Mouse (Mus musculus) heart, postnatal 10 days (tissue): Measurements from ENCODE around the gene Havcr2. TPM values are rescaled to one million over a fixed set of nuclear protein-coding genes. Genes with fewer than 3 reads are reported as not detected.
A peak's percentile ranks its signal among the peaks of the same experiment; 100 is the strongest.
"Not testable (repeated sequence)": the region's sequence is repeated elsewhere in the genome, so short reads cannot be mapped to it uniquely, and the experiment has no call there.

Experiments
- DNase-seq, 2 experiments: peaks; one replicate each; pipeline ENCODE4 v3.0.0; 2021
- intact Hi-C: fragments of 180-260 bp; cut with DNase I; formaldehyde crosslinking; loops from one replicate; pipeline ENCODE4 v1.15.1; 2025
- total RNA-seq, 2 experiments: library from RNA; stranded (reverse); gene quantifications; 2 replicates each; pipeline ENCODE4 v1.2.3; 2021

Gene Havcr2
- total RNA-seq = under 1 TPM; 0.22 TPM

GRCm38 (mm10) chr11:46454453-46455045 is at the start of gene Havcr2:
Gene Havcr2, plus strand, starts transcription at chr11:46454935.
- DNase-seq = no peak
- intact Hi-C loops = no loop called here

- intact Hi-C loops = no loop called here
- DNase-seq = no peak
Measured at GRCm38 (mm10) chr11:46404986-46405385, 49.7 kb upstream of the Havcr2 start.

GRCm38 (mm10) chr11:46406721-46407120 is 48.0 kb upstream of the Havcr2 start:
- no peak for DNase-seq
- intact Hi-C loops = no loop called here

GRCm38 (mm10) chr11:46410018-46410563 is 44.6 kb upstream of the Havcr2 start:
- intact Hi-C loops = no loop called here
- no peak for DNase-seq

DNA sequence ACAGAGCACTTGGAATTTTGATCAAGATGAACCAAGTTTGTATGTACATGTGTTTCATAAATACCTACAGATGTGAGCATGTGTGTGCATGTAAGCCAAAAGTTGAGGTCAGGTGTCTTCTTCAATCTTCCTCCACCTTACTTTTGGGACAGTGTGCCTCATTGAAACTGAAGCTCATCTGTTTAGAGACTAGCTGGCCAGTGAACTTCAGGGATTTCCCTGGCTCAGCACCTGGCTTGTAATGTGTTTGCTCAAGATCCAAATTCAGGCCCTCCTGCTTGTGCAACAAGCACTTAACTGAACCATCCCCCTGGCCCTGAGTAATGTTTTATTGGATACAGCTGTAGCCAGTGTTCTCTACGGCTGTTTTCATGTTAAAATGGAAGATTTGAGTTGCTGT is 36.3 kb upstream of the Havcr2 start:
- intact Hi-C loops = no loop called here
- DNase-seq = no peak

GRCm38 (mm10) chr11:46418860-46419259 is 35.9 kb upstream of the Havcr2 start:
- no peak for DNase-seq
- intact Hi-C loops = no loop called here

GRCm38 (mm10) chr11:46421086-46421888 is 33.4 kb upstream of the Havcr2 start:
- DNase-seq = no peak
- intact Hi-C loops = no loop called here

GRCm38 (mm10) chr11:46428131-46428530 is 26.6 kb upstream of the Havcr2 start:
- intact Hi-C loops, DNase-seq: not testable (repeated sequence)

DNA sequence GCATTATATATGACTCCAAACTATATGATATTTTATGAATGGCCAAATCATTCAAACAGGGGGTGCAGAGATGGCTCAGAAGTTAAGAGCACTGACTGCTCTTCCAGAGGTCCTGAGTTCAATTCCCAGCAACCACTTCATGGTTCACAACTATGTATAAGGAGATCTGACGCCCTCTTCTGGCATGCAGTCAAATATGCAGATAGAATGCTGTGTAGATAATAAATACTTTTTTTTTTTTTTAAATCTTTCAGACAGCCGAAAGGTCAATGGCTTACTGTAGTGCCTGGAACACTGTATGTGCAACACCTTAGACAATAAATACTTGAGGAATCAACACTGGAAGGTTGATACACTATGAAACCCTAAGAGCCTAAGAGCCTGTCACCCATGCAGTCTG is 24.6 kb upstream of the Havcr2 start:
- intact Hi-C loops = no loop called here
- no peak for DNase-seq

GRCm38 (mm10) chr11:46431129-46431528 is 23.6 kb upstream of the Havcr2 start:
- intact Hi-C loops = loop anchor here (1.0 kb wide), 1 partner anchor 162 kb away; no protein-coding TSS in a partner anchor
- peak; percentile 74 to 87 for DNase-seq

DNA sequence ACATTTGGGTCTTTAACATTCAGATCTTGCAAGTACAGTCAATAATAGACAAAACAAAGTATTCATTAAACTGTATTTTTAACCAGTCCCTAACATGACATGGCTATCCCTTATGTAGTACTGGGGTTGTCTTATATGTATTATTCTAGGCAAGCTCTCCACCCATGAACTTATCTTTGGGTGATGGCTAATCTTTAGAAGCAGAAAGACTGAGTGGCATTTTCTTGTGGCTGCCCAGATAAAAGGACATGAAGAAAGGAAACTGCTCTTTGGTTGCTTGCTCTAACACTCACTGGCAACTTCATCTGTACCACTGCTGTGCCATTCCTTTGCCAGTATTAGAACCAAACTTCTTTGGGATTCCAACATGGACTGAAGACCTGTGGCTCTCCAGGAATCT is 19.4 kb upstream of the Havcr2 start:
- DNase-seq = no peak
- intact Hi-C loops = no loop called here

- DNase-seq = peak; percentile 96
- intact Hi-C loops = no loop called here
Measured at GRCm38 (mm10) chr11:46436760-46437458, 17.8 kb upstream of the Havcr2 start, which contains the start of gene Med7. Gene Med7, plus strand, starts transcription at chr11:46436925.

GRCm38 (mm10) chr11:46437459-46438000 is 17.2 kb upstream of the Havcr2 start:
- intact Hi-C loops = no loop called here
- DNase-seq = peak; percentile 25 to 47

DNA sequence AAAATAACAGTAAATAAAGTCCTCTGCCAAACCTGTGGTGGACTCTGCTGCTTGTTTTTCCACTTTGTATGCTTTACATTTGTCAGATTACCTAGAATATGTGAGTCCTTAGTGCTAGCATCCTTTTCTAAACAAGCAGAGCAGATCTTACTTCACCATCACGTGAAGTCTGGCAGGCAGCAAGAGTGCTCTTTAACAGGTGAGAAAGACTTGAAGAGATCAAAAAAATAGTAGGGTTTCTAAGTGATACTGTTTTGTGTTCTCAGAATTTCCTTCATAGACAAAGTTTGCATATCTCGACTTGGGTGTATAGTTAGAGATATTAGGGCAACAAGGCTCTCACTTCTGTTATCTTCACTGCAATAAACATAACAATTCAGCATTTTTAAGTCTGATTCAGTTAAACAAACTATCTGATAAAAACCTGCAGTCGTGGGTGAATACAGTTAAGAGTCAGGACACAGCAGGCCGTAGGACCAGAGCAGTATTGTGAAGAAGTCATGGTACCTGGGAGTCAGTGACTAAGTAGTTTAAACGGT is 15.7 kb upstream of the Havcr2 start:
- intact Hi-C loops = no loop called here

GRCm38 (mm10) chr11:46441774-46442173 is 13.0 kb upstream of the Havcr2 start:
- no peak for DNase-seq
- intact Hi-C loops = loop anchor here (5.0 kb wide), 1 partner anchor 191 kb away; no protein-coding TSS in a partner anchor

More for the DNA sequence above, 15.7 kb upstream of the Havcr2 start:
- DNase-seq = no peak

DNA sequence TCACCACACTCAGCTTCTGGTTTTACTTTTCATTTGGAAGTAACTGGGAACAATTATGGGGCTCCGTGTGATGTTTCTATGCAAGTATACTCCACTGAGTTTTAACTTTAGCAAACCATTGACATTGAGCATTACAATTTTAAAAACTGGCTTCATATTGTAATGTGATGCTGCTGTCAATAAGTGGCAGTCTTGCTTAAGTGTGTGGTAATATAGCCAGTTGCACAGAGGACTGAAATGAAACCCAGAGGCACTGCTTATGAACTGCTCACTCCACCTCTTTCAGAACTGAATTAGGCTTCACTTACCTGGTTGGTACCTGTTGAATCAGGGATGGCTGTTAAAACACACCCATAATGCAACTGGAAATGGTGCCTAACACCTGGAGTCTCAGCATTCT is 11.6 kb upstream of the Havcr2 start:
- intact Hi-C loops = loop anchor here (5.0 kb wide), 1 partner anchor 189 kb away; no protein-coding TSS in a partner anchor
- DNase-seq = no peak

DNA sequence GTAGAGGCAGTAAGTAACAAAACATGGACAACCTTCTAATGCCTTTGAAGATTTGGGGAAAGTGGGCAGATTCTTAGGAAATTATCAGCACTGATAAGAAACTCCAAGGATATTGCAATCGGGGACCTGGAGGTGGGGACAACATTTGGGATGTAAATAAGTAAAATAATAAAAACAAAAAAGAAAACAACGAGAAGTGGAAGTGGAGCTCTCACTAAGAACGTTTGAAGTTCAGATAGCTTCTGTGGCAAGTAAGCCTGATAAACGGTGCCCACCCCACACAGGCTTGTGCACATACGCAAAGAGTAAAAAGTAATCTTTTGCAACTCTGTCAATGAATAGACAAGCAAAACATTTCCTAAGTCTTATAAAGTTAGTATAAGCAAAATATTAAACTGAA is 10.8 kb upstream of the Havcr2 start:
- intact Hi-C loops = loop anchor here (5.0 kb wide), 1 partner anchor 188 kb away; no protein-coding TSS in a partner anchor
- DNase-seq = no peak

GRCm38 (mm10) chr11:46446150-46446549 is 8.6 kb upstream of the Havcr2 start:
- intact Hi-C loops = no loop called here
- DNase-seq = no peak

- DNase-seq = no peak
- intact Hi-C loops = no loop called here
Measured at GRCm38 (mm10) chr11:46447644-46448484, 6.9 kb upstream of the Havcr2 start.
